Mouse (Mus musculus): ENCODE measurements around the gene Rev3l. TPM values are rescaled to one million over a fixed set of nuclear protein-coding genes. Genes with fewer than 3 reads are reported as not detected.

Gene Rev3l
- total and polyA plus RNA-seq, 2 experiments from 2014 or later: 5.5 to 34.7 TPM

DNA sequence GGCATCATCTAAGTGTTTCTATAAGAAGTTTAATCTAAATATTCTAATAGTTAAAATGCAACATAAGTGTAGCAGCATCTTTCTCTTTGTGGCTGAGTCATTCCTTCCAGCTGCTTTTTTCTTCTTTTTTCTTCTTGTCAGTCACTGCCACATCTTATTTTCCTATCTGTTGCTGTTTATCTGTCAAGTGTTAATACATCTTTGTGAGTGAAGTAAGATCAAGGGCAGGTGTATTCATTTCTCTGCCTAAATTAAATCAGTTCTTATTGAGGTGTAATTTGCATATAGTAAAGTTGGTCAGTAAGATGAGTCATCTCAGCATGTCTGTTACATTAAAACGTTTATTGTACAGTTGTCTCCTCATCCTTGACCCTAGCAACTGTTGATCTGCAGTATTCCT, 32.8 kb downstream of the Rev3l start:
- peaks cover 14% of the 10 kb centered on the region; the same call in 1 of the 2 replicates for H3K4me1 ChIP-seq (ENCODE audit: control insufficient read depth, insufficient read depth)
- no peak overlapping the region for H3K4me2 ChIP-seq (ENCODE audit: low read depth, low read length)
- no peaks in the 10 kb centered on the region for H3K27me3 ChIP-seq (ENCODE audit: control insufficient read depth, insufficient read depth, low read length)
- H3K36me3 ChIP-seq (replicated peaks; ENCODE audit: control insufficient read depth, insufficient read depth, low read length): no peaks in the 10 kb centered on the region
- H3K9ac ChIP-seq (replicated peaks; ENCODE audit: low read depth, low read length): no peak overlapping the region
- ATAC-seq (ENCODE audit: insufficient read depth, low read depth) (no peak), DNase-seq (ENCODE audit: low spot score) (no peak)
- H3K4me3 ChIP-seq (ENCODE audit: low read depth, low read length): no peak overlapping the region
- H3K9me3 ChIP-seq (replicated peaks; ENCODE audit: control insufficient read depth, low read length): no peaks in the 10 kb centered on the region
- H3K27ac ChIP-seq (ENCODE audit: low read depth): no peak overlapping the region
- 81% methylated on average over 1 of the region's 1 CpGs for WGBS
- no peak for TF ChIP-seq CTCF (IDR thresholded peaks at IDR 0.05; ENCODE audit: low read depth)
- no peak for TF ChIP-seq EP300 (IDR thresholded peaks at IDR 0.05; ENCODE audit: low read depth)

GRCm38 (mm10) chr10:39766702-39767101, 34.8 kb downstream of the Rev3l start:
- ATAC-seq (ENCODE audit: insufficient read depth, low read depth): peak; percentile 60
- TF ChIP-seq CTCF (IDR thresholded peaks at IDR 0.05; ENCODE audit: low read depth) (no peak), EP300 (IDR thresholded peaks at IDR 0.05; ENCODE audit: low read depth) (no peak)
- H3K27me3 ChIP-seq (ENCODE audit: control insufficient read depth, insufficient read depth, low read length): no peaks in the 10 kb centered on the region
- peak; percentile 84 for DNase-seq (ENCODE audit: low spot score)
- H3K4me3 ChIP-seq (ENCODE audit: low read depth, low read length): no peak overlapping the region
- H3K4me2 ChIP-seq (ENCODE audit: low read depth, low read length): no peak overlapping the region
- peaks cover 14% of the 10 kb centered on the region; the same call in 1 of the 2 replicates for H3K4me1 ChIP-seq (ENCODE audit: control insufficient read depth, insufficient read depth)
- no peaks in the 10 kb centered on the region for H3K36me3 ChIP-seq (replicated peaks; ENCODE audit: control insufficient read depth, insufficient read depth, low read length)
- peak overlapping the region; percentile 47 for H3K27ac ChIP-seq (ENCODE audit: low read depth)
- no peak overlapping the region for H3K9ac ChIP-seq (replicated peaks; ENCODE audit: low read depth, low read length)
- WGBS: 30% methylated on average over 4 of the region's 4 CpGs
- no peaks in the 10 kb centered on the region for H3K9me3 ChIP-seq (replicated peaks; ENCODE audit: control insufficient read depth, low read length)

- no peak overlapping the region for H3K9ac ChIP-seq (replicated peaks; ENCODE audit: low read depth, low read length)
- H3K9me3 ChIP-seq (replicated peaks; ENCODE audit: control insufficient read depth, low read length): no peaks in the 10 kb centered on the region
- H3K36me3 ChIP-seq (replicated peaks; ENCODE audit: control insufficient read depth, insufficient read depth, low read length): no peaks in the 10 kb centered on the region
- peaks cover 13% of the 10 kb centered on the region for H3K4me1 ChIP-seq (ENCODE audit: control insufficient read depth, insufficient read depth)
- WGBS: 53% methylated on average over 2 of the region's 2 CpGs
- ATAC-seq (ENCODE audit: insufficient read depth, low read depth): no peak
- H3K27me3 ChIP-seq (ENCODE audit: control insufficient read depth, insufficient read depth, low read length): no peaks in the 10 kb centered on the region
- no peak overlapping the region for H3K4me3 ChIP-seq (ENCODE audit: low read depth, low read length)
- DNase-seq (ENCODE audit: low spot score): no peak
- no peak overlapping the region for H3K27ac ChIP-seq (ENCODE audit: low read depth)
- no peak for TF ChIP-seq CTCF (IDR thresholded peaks at IDR 0.05; ENCODE audit: low read depth)
- no peak for TF ChIP-seq EP300 (IDR thresholded peaks at IDR 0.05; ENCODE audit: low read depth)
- no peak overlapping the region for H3K4me2 ChIP-seq (ENCODE audit: low read depth, low read length)
Observed at GRCm38 (mm10) chr10:39772259-39772658, 40.3 kb downstream of the Rev3l start.

DNA sequence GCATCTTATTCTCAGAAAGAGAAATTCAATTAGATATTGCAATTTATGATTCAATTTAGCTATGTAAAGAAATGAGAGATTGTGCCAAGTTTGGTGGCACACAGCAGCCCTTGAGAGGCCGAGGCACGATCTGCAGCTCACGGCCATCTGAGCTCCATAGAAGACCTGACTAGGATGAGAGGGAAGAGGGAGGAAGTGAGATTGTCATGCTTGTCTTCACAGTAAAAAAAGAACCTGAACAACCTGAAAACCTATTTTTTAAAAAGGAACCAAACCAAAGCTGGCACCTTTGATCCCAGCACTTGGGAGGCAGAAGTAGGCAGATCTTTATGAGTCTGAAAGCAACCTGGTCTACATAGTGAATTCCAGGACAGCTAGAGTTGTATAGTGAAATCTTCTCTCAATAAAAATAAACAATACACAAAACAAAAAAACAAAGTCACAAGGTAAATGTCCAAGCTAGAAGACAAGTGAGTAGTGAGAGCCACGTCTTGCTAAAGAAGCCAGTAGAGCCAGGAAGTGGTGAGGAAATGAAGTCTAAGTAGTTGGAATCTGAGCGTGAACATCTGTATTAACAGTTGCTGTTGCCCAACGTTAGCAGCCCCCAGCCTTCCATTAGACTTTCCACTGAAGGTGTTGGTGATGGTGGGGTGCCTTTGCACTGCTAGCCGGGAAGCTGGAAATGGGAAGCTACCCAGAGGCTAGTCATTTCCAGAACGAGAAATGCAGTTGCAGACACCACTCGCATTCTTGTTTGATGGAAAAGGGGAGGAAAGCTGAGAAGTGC, 42.2 kb downstream of the Rev3l start:
- 66% methylated on average over 9 of the region's 9 CpGs for WGBS
- no peak overlapping the region for H3K4me3 ChIP-seq (ENCODE audit: low read depth, low read length)
- H3K4me2 ChIP-seq (ENCODE audit: low read depth, low read length): no peak overlapping the region
- no peaks in the 10 kb centered on the region for H3K36me3 ChIP-seq (replicated peaks; ENCODE audit: control insufficient read depth, insufficient read depth, low read length)
- no peak overlapping the region for H3K9ac ChIP-seq (replicated peaks; ENCODE audit: low read depth, low read length)
- TF ChIP-seq EP300 (IDR thresholded peaks at IDR 0.05; ENCODE audit: low read depth) (no peak), CTCF (IDR thresholded peaks at IDR 0.05; ENCODE audit: low read depth) (no peak)
- no peak overlapping the region; the same call in 1 of the 2 replicates for H3K27ac ChIP-seq (ENCODE audit: low read depth)
- peaks cover 7% of the 10 kb centered on the region; the same call in 1 of the 2 replicates for H3K4me1 ChIP-seq (ENCODE audit: control insufficient read depth, insufficient read depth)
- H3K9me3 ChIP-seq (replicated peaks; ENCODE audit: control insufficient read depth, low read length): no peaks in the 10 kb centered on the region
- no peak for ATAC-seq (ENCODE audit: insufficient read depth, low read depth)
- H3K27me3 ChIP-seq (ENCODE audit: control insufficient read depth, insufficient read depth, low read length): no peaks in the 10 kb centered on the region
- no peak for DNase-seq (ENCODE audit: low spot score)

DNA sequence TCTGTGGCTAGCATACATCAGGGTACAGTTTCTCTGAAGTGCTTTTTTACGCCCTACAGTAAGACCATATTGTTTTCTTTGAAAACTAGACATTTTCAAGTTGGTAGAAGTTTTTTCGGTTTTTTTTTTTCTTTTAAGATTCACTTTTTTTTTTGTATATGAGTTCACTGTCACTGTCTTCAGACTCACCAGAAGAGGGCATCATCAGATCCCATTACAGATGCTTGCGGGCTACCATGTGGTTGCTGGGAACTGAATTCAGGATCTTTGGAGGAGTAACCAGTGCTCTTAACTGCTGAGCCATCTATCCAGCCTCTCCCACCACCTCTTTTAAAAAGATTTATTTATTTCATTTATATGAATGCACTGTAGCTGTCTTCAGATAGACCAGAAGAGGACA, 45.0 kb downstream of the Rev3l start:
- H3K4me2 ChIP-seq (ENCODE audit: low read depth, low read length): no peak overlapping the region
- H3K36me3 ChIP-seq (replicated peaks; ENCODE audit: control insufficient read depth, insufficient read depth, low read length): no peaks in the 10 kb centered on the region
- no peak overlapping the region for H3K9ac ChIP-seq (replicated peaks; ENCODE audit: low read depth, low read length)
- DNase-seq (ENCODE audit: low spot score): no peak
- no peak overlapping the region for H3K4me3 ChIP-seq (ENCODE audit: low read depth, low read length)
- no peak overlapping the region for H3K27ac ChIP-seq (ENCODE audit: low read depth)
- H3K9me3 ChIP-seq (replicated peaks; ENCODE audit: control insufficient read depth, low read length): no peaks in the 10 kb centered on the region
- H3K27me3 ChIP-seq (ENCODE audit: control insufficient read depth, insufficient read depth, low read length): no peaks in the 10 kb centered on the region
- no peak for ATAC-seq (ENCODE audit: insufficient read depth, low read depth)
- H3K4me1 ChIP-seq (ENCODE audit: control insufficient read depth, insufficient read depth): peaks cover 7% of the 10 kb centered on the region; the same call in 1 of the 2 replicates
- TF ChIP-seq CTCF (IDR thresholded peaks at IDR 0.05; ENCODE audit: low read depth): peak; percentile 9; the same call in 1 of the 2 replicates
- no peak for TF ChIP-seq EP300 (IDR thresholded peaks at IDR 0.05; ENCODE audit: low read depth)
- WGBS: 91% methylated on average over 3 of the region's 3 CpGs
